8 mouse cellular contexts compared by ENCODE assay signal in genomic region chr3:145941971-145942370, GRCm38 (mm10). TPM values are rescaled to one million over a fixed set of nuclear protein-coding genes. Genes with fewer than 3 reads are reported as not detected.
DNase-seq lines count a peak whose midpoint lies in the region; ATAC-seq and TF ChIP-seq lines count a peak whose summit lies in the region.

No protein-coding gene starts in this region.

- WGBS in forebrain, embryonic 11.5 days: 16% methylated on average over 3 of the region's 3 CpGs
- 13% methylated on average over 3 of the region's 3 CpGs for WGBS in forebrain, embryonic 15.5 days
- WGBS in kidney, postnatal 0 days: 10% methylated on average over 3 of the region's 3 CpGs
- WGBS in liver, embryonic 13.5 days (ENCODE audit: insufficient replicate concordance): 1% methylated on average over 3 of the region's 3 CpGs

- peak; percentile 67; the same call in 1 of the 2 replicates for TF ChIP-seq CTCF in embryonic fibroblast, embryonic 13.5 days (IDR thresholded peaks at IDR 0.05; ENCODE audit: borderline replicate concordance, insufficient read depth, low read length)
- peak; percentile 90 for TF ChIP-seq CTCF in kidney, postnatal 0 days (IDR thresholded peaks at IDR 0.05; ENCODE audit: low read depth)

- H3K4me1 ChIP-seq in forebrain, embryonic 11.5 days (replicated peaks; ENCODE audit: control insufficient read depth, insufficient read depth, low read length): peaks cover 8% of the 10 kb centered on the region
- H3K4me1 ChIP-seq in forebrain, embryonic 15.5 days: peaks cover 32% of the 10 kb centered on the region
- H3K4me1 ChIP-seq in embryonic fibroblast, embryonic 13.5 days (ENCODE audit: control insufficient read depth, insufficient read depth, low read length): peaks cover 12% of the 10 kb centered on the region
- H3K4me1 ChIP-seq in kidney, postnatal 0 days (replicated peaks; ENCODE audit: insufficient read depth, low read length): peaks cover 16% of the 10 kb centered on the region; the same call in 1 of the 2 replicates
- peaks cover 58% of the 10 kb centered on the region for H3K4me1 ChIP-seq in liver, embryonic 13.5 days (replicated peaks)

- H3K9me3 ChIP-seq in forebrain, embryonic 11.5 days (ENCODE audit: control insufficient read depth, low read length): no peaks in the 10 kb centered on the region
- no peaks in the 10 kb centered on the region for H3K9me3 ChIP-seq in forebrain, embryonic 15.5 days
- no peaks in the 10 kb centered on the region for H3K9me3 ChIP-seq in kidney, postnatal 0 days (replicated peaks; ENCODE audit: low read length)
- no peaks in the 10 kb centered on the region for H3K9me3 ChIP-seq in liver, embryonic 13.5 days (replicated peaks)

- peak; percentile 81 for DNase-seq in forebrain, embryonic 11.5 days (ENCODE audit: low spot score)
- DNase-seq in A20 (ENCODE audit: low read depth, low spot score): peak; percentile 89
- peak; percentile 77 for DNase-seq in adrenal gland, postnatal 14 days
- peak; percentile 74 for DNase-seq in kidney, postnatal 0 days (ENCODE audit: low spot score)
- DNase-seq in liver, embryonic 13.5 days: peak; percentile 62
- peak; percentile 51 for DNase-seq in right cerebral cortex, adult 18-20 months

- no peak for ATAC-seq in forebrain, embryonic 11.5 days (replicated peaks; ENCODE audit: low FRiP score)
- ATAC-seq in forebrain, embryonic 15.5 days (replicated peaks): no peak
- no peak for ATAC-seq in kidney, postnatal 0 days (replicated peaks; ENCODE audit: low FRiP score, low read depth)
- peak; percentile 21; the same call in 1 of the 2 replicates for ATAC-seq in liver, embryonic 13.5 days (ENCODE audit: low read depth)

- TF ChIP-seq POLR2A in embryonic fibroblast, embryonic 13.5 days (IDR thresholded peaks at IDR 0.05; ENCODE audit: low read depth, low read length): no peak

- H3K4me2 ChIP-seq in forebrain, embryonic 11.5 days (ENCODE audit: low read depth, low read length, severe bottlenecking): no peak overlapping the region
- H3K4me2 ChIP-seq in forebrain, embryonic 15.5 days (replicated peaks): no peak overlapping the region
- no peak overlapping the region for H3K4me2 ChIP-seq in kidney, postnatal 0 days (ENCODE audit: low read length)
- no peak overlapping the region for H3K4me2 ChIP-seq in liver, embryonic 13.5 days

- no peaks in the 10 kb centered on the region for H3K27me3 ChIP-seq in forebrain, embryonic 11.5 days (ENCODE audit: control insufficient read depth, insufficient read depth, low read length)
- no peaks in the 10 kb centered on the region for H3K27me3 ChIP-seq in forebrain, embryonic 15.5 days
- no peaks in the 10 kb centered on the region for H3K27me3 ChIP-seq in kidney, postnatal 0 days (ENCODE audit: insufficient read depth, low read length)
- no peaks in the 10 kb centered on the region for H3K27me3 ChIP-seq in liver, embryonic 13.5 days

- H3K4me3 ChIP-seq in forebrain, embryonic 11.5 days (ENCODE audit: low read depth, low read length): no peak overlapping the region
- no peak overlapping the region for H3K4me3 ChIP-seq in forebrain, embryonic 15.5 days
- no peak overlapping the region for H3K4me3 ChIP-seq in embryonic fibroblast, embryonic 13.5 days (ENCODE audit: insufficient read depth, low read length)
- no peak overlapping the region for H3K4me3 ChIP-seq in kidney, postnatal 0 days (replicated peaks; ENCODE audit: low read depth, low read length)
- H3K4me3 ChIP-seq in liver, embryonic 13.5 days (replicated peaks): no peak overlapping the region

- no peaks in the 10 kb centered on the region; the same call in 1 of the 2 replicates for H3K36me3 ChIP-seq in forebrain, embryonic 11.5 days (ENCODE audit: control insufficient read depth, insufficient read depth, low read length)
- H3K36me3 ChIP-seq in forebrain, embryonic 15.5 days: peaks cover 33% of the 10 kb centered on the region
- H3K36me3 ChIP-seq in kidney, postnatal 0 days (ENCODE audit: insufficient read depth, low read length): peaks cover 12% of the 10 kb centered on the region
- peaks cover 29% of the 10 kb centered on the region for H3K36me3 ChIP-seq in liver, embryonic 13.5 days

- H3K27ac ChIP-seq in forebrain, embryonic 11.5 days (ENCODE audit: low read depth, low read length): no peak overlapping the region
- no peak overlapping the region for H3K27ac ChIP-seq in forebrain, embryonic 15.5 days (replicated peaks)
- H3K27ac ChIP-seq in embryonic fibroblast, embryonic 13.5 days (ENCODE audit: insufficient read depth, low read length): no peak overlapping the region
- H3K27ac ChIP-seq in kidney, postnatal 0 days: no peak overlapping the region
- H3K27ac ChIP-seq in liver, embryonic 13.5 days: no peak overlapping the region

- H3K9ac ChIP-seq in forebrain, embryonic 11.5 days (ENCODE audit: low read length): no peak overlapping the region
- no peak overlapping the region for H3K9ac ChIP-seq in forebrain, embryonic 15.5 days (replicated peaks)
- no peak overlapping the region for H3K9ac ChIP-seq in kidney, postnatal 0 days (ENCODE audit: low read depth, low read length)
- H3K9ac ChIP-seq in liver, embryonic 13.5 days: no peak overlapping the region

RNA-seq across cellular contexts. Expression of gene 2410004B18Rik, which starts 4.2 kb away (rescaled TPM):
- 57.6 and 59.5 TPM in 2 replicates for polyA plus RNA-seq in forebrain, embryonic 11.5 days (2014; fragmentation: Nextera tagmentation; extraction: Ambion mirVana)
- polyA plus RNA-seq in forebrain, embryonic 15.5 days (2015; fragmentation: Nextera tagmentation; extraction: Ambion mirVana): 71.1 and 80.1 TPM in 2 replicates
- total RNA-seq in adrenal gland, postnatal 14 days (2021): 22.2 and 30.6 TPM in 2 replicates
- polyA plus RNA-seq in embryonic fibroblast, embryonic 13.5 days (2011; ENCODE audit: insufficient read length, low read depth, missing spikeins): 20.8 and 24.9 TPM in 2 replicates
- 43.1 and 48.2 TPM in 2 replicates for polyA plus RNA-seq in kidney, postnatal 0 days (2015; fragmentation: Nextera tagmentation; extraction: Ambion mirVana)
- 20.6 and 25.4 TPM in 2 replicates for polyA plus RNA-seq in liver, embryonic 13.5 days (2015; fragmentation: Nextera tagmentation; extraction: Ambion mirVana)

RNA-seq across cellular contexts. Expression of gene Bcl10, which starts 19.4 kb away (rescaled TPM):
- polyA plus RNA-seq in forebrain, embryonic 11.5 days (2014; fragmentation: Nextera tagmentation; extraction: Ambion mirVana): 52.0 and 55.4 TPM in 2 replicates
- polyA plus RNA-seq in forebrain, embryonic 15.5 days (2015; fragmentation: Nextera tagmentation; extraction: Ambion mirVana): 41.3 and 42.4 TPM in 2 replicates
- 25.7 and 26.0 TPM in 2 replicates for total RNA-seq in adrenal gland, postnatal 14 days (2021)
- polyA plus RNA-seq in embryonic fibroblast, embryonic 13.5 days (2011; ENCODE audit: insufficient read length, low read depth, missing spikeins): 45.4 and 53.9 TPM in 2 replicates
- polyA plus RNA-seq in kidney, postnatal 0 days (2015; fragmentation: Nextera tagmentation; extraction: Ambion mirVana): 57.7 and 62.2 TPM in 2 replicates
- polyA plus RNA-seq in liver, embryonic 13.5 days (2015; fragmentation: Nextera tagmentation; extraction: Ambion mirVana): 21.4 and 24.8 TPM in 2 replicates

RNA-seq across cellular contexts. Expression of gene Syde2, which starts 45.7 kb away (rescaled TPM):
- 1.6 and 2.0 TPM in 2 replicates for polyA plus RNA-seq in forebrain, embryonic 11.5 days (2014; fragmentation: Nextera tagmentation; extraction: Ambion mirVana)
- polyA plus RNA-seq in forebrain, embryonic 15.5 days (2015; fragmentation: Nextera tagmentation; extraction: Ambion mirVana): 0.50 and 0.65 TPM in 2 replicates
- total RNA-seq in adrenal gland, postnatal 14 days (2021): 4.9 and 7.2 TPM in 2 replicates
- polyA plus RNA-seq in embryonic fibroblast, embryonic 13.5 days (2011; ENCODE audit: insufficient read length, low read depth, missing spikeins): 8.9 and 12.3 TPM in 2 replicates
- polyA plus RNA-seq in kidney, postnatal 0 days (2015; fragmentation: Nextera tagmentation; extraction: Ambion mirVana): 1.8 and 1.9 TPM in 2 replicates
- 0.35 and 0.63 TPM in 2 replicates for polyA plus RNA-seq in liver, embryonic 13.5 days (2015; fragmentation: Nextera tagmentation; extraction: Ambion mirVana)
